Mouse (Mus musculus): ENCODE data around the gene Nek6.

Gene Nek6

DNA sequence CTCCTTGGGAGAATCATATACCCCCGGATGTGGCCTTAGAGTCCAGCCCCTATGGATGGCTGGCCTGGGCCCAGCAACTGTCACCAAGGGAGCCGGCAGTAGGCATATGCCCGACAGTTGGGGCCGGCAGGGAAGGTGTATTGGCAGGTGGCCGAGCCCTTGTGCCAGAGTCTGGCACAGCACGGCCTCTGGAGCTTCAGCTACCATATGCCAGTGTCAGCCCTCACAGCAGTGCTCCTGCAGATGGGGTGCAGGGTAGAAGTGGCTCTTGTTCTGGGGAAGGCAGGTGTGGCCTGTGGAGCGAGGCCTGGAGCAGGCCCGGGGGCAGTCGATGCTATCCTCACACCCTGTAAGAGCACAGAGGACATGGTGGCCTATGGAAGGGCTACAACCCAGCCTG, 28.2 kb downstream of the Nek6 start:
- DNase-seq (ENCODE audit: low spot score): no peak

DNA sequence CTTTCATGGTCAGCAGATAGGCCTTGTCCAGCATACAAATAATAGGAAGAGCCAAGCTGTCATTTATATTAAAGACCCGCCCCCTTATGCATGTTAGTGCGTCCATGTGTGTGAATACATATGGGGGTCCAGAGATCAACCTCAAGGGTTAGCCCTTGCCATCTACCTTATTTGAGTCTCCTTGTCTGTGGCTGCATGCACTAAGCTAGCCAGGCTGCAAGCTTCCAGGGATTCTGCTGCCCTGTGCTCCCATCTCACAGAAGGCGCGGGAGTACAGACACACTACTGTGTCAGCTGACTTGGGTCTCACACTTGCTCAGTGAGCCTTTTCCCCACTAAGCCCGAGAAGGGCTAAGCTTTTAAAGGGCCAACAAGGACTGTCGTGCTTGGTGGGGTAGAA, 29.2 kb downstream of the Nek6 start:
- DNase-seq (ENCODE audit: low spot score): no peak

DNA sequence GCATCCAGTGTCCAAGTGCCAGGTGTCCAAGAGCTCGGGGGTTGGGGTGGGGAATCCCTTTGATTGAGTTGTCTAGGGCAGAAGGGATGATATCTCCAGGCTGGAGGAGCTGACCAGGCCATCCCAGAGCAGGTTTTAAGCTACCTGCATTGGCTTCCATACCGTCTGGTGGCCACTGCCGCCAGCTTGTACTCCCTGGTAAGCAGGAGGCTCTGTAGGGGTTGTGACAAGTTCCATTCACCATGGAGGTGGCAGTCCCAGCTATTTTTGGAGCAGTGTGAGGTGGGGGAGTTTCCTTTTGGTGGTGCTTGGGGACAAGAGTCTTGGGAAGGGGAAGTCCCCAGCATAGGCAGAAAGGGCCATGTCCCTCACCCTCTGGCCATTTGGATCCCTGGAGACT, 29.7 kb downstream of the Nek6 start:
- no peak for DNase-seq (ENCODE audit: low spot score)

GRCm38 (mm10) chr2:38541570-38541969, 30.1 kb downstream of the Nek6 start:
- no peak for DNase-seq (ENCODE audit: low spot score)

GRCm38 (mm10) chr2:38542366-38542765, 30.9 kb downstream of the Nek6 start:
- DNase-seq (ENCODE audit: low spot score): no peak

- no peak for DNase-seq (ENCODE audit: low spot score)
Measured at GRCm38 (mm10) chr2:38543158-38543557, 31.7 kb downstream of the Nek6 start.

GRCm38 (mm10) chr2:38544341-38544740, 32.9 kb downstream of the Nek6 start:
- DNase-seq (ENCODE audit: low spot score): no peak

DNA sequence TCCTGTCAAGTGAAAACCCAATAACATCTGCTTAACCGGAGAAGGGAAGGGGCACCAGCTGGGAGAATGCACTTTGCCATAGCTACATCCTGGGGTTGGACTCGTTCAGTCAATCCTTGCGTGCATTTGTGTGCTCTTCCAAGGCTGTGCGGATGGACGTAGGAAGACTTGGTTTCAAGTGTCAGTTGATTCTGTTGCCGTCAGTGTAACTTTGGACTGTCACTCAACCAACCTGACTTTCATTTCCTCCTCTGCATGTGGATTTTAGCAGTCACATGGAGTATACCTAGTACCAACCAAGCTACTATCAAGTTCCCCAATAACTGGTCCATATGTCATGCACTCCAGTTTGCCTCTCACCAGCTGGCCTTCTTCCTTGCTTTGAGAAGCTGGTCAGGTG, 33.5 kb downstream of the Nek6 start:
- DNase-seq (ENCODE audit: low spot score): peak; percentile 28

DNA sequence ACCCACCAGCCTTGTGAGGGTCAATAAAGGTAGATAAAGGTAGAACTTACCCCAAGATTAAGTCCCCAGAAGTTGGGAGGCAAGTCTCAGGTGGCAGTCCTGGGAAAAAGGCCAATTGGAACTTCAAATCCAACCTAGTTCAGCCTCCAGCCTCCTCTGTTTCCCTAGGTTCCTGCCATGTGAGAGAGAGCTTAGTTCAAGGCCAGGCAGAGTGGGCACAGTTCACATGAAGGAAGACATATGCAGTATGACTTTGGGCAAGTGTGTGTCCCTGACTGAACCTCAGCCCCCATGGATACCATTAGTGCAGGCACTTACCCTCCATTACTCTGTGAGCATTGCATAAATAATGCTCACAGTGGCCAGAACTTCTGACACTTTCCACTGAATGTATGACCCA, 34.3 kb downstream of the Nek6 start:
- no peak for DNase-seq (ENCODE audit: low spot score)

DNA sequence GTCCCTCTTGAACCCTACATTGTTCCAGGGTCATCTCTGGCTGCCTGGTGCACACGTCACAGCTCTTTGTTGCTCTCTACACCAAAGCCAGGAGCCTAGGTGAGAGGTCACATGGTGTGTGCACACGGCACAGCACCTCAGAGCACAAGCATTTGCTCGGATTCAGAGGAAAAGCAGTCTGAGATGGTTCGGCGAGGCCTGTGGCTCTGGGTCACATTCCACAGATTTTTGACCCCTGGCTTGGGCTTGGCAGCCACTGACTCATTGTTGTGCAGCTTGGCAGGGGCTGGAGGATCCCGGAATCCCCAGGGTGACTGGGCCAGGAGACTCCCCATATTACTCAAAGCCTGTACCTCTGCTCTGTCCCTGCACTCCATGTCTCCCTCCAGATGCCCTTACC, 34.8 kb downstream of the Nek6 start:
- DNase-seq (ENCODE audit: low spot score): peak; percentile 71

- DNase-seq (ENCODE audit: low spot score): no peak
Measured at GRCm38 (mm10) chr2:38546748-38547147, 35.3 kb downstream of the Nek6 start.

- no peak for DNase-seq (ENCODE audit: low spot score)
Measured at GRCm38 (mm10) chr2:38547793-38548517, 36.5 kb downstream of the Nek6 start.

GRCm38 (mm10) chr2:38552004-38552443, 40.6 kb downstream of the Nek6 start:
- no peak for DNase-seq (ENCODE audit: low spot score)

GRCm38 (mm10) chr2:38554226-38554995, 43.0 kb downstream of the Nek6 start:
- no peak for DNase-seq (ENCODE audit: low spot score)

DNA sequence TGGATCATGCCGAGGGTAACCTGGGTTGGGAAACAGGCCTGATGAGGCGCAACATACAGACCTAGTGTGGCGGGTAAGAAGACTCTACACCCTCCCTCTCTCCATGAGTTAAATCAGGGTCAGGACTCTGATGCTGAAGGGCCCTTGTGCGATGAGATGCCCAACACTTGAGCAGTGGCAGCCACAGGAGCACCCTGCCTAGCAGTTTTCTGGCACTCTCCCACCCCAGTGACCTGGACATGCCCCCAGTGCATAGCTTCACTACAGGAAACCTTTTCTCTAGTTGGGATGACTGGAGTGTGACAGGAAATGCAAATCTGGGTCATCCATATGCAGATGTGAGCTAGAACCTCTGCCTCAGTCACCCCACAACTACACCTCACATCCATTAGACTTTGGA, 44.2 kb downstream of the Nek6 start:
- no peak for DNase-seq (ENCODE audit: low spot score)

GRCm38 (mm10) chr2:38556721-38557120, 45.3 kb downstream of the Nek6 start:
- no peak for DNase-seq (ENCODE audit: low spot score)

GRCm38 (mm10) chr2:38560296-38561227, 49.1 kb downstream of the Nek6 start:
- DNase-seq (ENCODE audit: low spot score): no peak

DNA sequence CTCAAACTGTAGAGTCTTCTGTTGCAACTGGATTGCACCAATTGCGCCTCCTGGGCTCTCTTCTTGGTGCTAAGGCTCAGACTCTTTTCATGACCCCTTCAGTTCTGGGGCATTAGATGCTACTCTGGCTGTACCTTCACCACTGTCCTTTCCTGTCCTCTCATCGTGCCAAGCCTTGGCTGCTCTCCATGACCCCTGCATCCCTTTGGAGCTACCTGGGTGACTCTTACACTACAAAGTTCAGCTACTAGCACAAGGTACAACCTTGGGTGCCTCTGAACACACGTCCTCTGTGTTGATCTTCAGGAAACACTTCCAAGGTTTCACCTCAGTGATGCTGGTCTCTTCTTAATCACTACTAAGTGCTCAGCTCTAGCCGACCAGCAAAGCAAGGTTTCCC, 51.2 kb downstream of the Nek6 start:
- DNase-seq (ENCODE audit: low spot score): no peak

- no peak for DNase-seq (ENCODE audit: low spot score)
Measured at GRCm38 (mm10) chr2:38571971-38572601, 60.6 kb downstream of the Nek6 start.

- peak; percentile 15 for DNase-seq (ENCODE audit: low spot score)
Measured at GRCm38 (mm10) chr2:38574697-38575096, 63.3 kb downstream of the Nek6 start.

DNA sequence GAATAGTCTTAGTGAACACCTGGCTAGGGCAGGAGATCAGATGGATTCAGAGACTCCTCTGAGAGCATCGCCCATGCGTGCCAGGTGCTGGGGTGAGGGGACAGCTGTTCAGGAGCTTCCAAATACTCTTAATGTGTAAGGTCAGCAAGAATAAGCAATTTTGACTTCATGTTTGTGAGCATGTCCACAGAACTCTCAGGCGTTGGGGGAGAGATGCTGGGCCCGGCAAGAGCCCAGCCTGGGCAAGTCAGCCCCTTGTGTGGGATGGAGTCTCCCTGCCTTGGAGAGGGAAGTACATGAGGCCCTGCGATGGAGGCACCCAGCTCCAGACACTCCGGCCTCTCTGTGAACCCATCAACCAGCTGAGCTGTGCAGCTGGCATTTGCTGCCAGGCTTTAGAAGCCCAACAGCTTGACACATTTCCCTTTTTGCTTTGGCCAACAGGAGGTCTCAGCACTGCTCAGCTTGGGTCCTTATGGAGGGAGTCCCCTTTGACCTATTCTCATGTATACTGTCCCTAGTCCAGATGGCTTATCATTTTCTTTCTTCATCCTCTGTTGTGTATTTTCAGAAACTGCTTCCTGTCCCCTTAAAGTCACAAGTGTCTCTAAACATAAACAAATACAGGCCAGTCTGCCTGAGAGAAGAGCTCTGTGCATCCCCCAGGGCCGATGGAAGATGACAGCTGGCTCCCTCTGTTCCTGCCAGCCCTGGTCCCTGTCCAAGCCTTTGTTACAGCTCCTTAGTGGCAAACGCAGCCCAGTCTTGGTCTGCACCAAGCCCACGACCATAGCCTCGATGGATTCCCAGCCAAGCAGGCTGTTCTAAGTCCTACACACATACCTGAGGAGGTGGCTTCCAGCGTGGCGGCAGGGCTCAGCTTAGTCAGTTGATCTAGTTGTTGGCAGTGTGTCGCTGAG, 67.4 kb downstream of the Nek6 start:
- peak; percentile 45 for DNase-seq (ENCODE audit: low spot score)

Data from lung, postnatal 25 days (tissue).